Mouse (Mus musculus): Measurements from ENCODE around the gene Unc50.
A peak's percentile ranks its signal among the peaks of the same experiment; 100 is the strongest.

Gene Unc50

GRCm38 (mm10) chr1:37429366-37430296 lies at the start of gene Unc50, which contains the start of gene Coa5:
TSS of gene Unc50 (plus strand) at chr1:37430139.
TSS of gene Coa5 (minus strand) at chr1:37430103.
- peak; percentile 97 for DNase-seq (ENCODE audit: low spot score)

DNA sequence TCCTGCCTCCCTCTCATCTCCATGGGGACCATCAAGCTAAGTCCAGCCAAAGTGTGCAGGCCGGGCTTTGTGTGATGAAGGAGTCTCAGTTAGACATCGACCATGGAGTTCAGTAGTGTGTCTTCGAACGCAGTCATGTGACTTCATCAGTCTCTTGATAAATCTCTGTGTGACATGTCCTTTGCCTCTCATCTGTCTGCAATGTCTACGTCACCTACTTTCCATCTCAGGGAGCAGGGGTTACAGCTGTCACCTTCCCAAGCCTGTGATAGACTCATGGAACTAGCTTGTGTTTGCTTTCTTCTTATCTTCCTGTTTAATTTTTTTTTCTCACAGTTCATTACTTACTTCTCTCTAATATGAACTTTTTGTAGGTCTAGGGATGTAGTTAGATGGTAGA lies 49.0 kb upstream of the Unc50 start:
- no peak for DNase-seq (ENCODE audit: low spot score)

- DNase-seq (ENCODE audit: low spot score), result no peak
Observed at GRCm38 (mm10) chr1:37384304-37384703, 45.6 kb upstream of the Unc50 start.

- peak; percentile 18 for DNase-seq (ENCODE audit: low spot score)
Observed at GRCm38 (mm10) chr1:37386448-37386971, 43.4 kb upstream of the Unc50 start.

DNA sequence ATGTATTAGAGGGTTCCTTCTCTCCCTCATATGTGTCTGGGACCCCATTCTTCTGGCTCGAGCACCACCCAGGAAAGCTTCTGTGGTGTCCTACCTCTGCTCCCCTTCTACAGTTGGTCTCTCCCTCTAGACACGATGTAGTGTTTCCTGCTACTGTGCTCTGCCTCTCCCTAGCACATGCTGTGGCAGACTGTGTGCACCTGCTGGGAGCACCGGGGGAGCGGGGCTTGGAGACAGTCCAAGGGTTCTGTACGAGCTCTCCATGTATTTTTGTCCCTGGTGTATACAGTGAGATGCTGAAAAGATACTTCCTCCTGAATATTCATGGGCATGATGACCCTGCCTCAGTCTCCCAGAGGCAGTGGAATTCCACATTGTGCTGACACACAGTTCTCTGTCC lies 36.8 kb upstream of the Unc50 start:
- DNase-seq (ENCODE audit: low spot score), result no peak

- DNase-seq (ENCODE audit: low spot score), result no peak
Observed at GRCm38 (mm10) chr1:37396481-37396880, 33.5 kb upstream of the Unc50 start.

DNA sequence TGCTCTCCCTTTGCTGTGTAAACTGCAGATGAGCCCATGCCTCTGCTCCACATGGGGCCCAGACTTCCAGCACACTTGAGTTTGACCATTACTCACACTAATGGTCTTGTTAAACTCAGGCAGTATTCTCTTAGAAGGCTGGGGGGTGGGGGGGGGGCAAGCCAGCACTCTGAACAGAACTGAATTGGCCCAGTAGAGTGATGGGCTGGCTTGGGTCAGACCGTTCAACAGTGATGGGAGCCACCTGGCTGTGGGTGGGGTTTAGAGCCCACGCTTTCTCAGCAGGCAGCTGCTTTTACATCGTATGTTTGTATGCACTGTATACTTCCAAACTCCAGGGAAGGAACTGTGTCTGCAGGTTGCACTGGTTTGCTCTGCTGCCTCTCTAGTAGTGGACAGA lies 31.0 kb upstream of the Unc50 start:
- no peak for DNase-seq (ENCODE audit: low spot score)

GRCm38 (mm10) chr1:37399734-37400133 lies 30.2 kb upstream of the Unc50 start:
- no peak for DNase-seq (ENCODE audit: low spot score)

- DNase-seq (ENCODE audit: low spot score), result peak; percentile 70
Observed at GRCm38 (mm10) chr1:37401687-37402086, 28.3 kb upstream of the Unc50 start.

GRCm38 (mm10) chr1:37405137-37405536 lies 24.8 kb upstream of the Unc50 start:
- DNase-seq (ENCODE audit: low spot score), result no peak

DNA sequence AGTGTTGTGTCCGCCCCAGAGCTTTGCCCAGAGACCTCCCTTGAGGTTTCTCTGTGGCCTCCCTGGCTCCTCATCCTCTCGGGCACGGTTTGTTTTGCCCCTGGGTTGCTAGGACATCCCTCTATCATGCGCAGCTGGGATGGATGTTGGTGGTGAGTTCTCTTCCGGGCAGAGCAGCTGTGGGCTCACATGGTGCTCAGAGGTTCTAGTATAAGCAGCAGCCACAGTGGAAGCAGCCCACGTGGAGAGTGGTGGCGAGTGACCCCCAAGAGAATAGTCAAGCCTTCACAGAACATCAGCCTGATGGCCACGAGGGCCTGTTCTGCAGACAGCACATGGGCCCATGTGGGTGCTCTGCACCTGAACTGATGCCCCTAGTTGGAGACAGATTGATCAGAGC lies 22.7 kb upstream of the Unc50 start:
- no peak for DNase-seq (ENCODE audit: low spot score)

GRCm38 (mm10) chr1:37408059-37408458 lies 21.9 kb upstream of the Unc50 start:
- DNase-seq (ENCODE audit: low spot score), result no peak

GRCm38 (mm10) chr1:37408678-37409077 lies 21.3 kb upstream of the Unc50 start:
- no peak for DNase-seq (ENCODE audit: low spot score)

DNA sequence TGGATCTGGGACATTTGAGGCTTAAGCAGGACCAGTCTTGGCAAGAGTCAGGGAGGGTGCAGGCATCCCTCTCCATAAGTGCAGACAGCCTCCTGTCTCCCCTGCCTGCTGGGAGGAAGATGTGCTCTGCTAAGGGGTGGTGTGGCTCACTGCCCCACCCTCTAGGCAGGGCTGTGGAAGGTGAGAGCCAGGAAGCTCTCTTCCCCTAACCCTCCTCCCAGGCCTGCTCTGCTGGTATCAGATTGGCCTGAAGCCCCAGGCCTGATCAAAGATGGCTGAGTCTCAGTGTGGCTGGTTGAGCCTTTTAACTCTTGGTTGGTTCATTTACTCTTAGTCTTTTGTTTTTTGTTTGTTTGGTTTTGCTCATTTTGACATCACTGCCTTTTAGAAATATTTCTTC lies 20.3 kb upstream of the Unc50 start:
- no peak for DNase-seq (ENCODE audit: low spot score)

DNA sequence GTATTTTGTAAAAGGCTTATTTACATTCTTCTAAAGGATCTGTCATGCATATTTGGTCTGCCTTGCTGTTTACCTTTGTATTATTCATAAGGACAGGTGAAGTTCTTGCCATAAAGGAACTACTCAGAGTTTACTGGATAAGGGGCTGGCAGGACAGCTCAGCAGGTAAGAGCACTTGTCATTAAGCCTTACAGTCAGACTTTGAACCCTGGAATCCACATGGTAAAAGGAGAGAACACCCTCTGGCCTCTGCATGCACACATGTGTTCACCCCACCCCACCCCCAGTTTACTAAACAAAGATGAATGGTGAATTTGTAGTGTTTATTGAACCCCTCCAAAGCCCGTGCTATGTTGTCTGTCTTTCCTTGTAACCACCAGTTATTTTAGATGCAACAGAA lies 14.5 kb upstream of the Unc50 start:
- DNase-seq (ENCODE audit: low spot score), result no peak

DNA sequence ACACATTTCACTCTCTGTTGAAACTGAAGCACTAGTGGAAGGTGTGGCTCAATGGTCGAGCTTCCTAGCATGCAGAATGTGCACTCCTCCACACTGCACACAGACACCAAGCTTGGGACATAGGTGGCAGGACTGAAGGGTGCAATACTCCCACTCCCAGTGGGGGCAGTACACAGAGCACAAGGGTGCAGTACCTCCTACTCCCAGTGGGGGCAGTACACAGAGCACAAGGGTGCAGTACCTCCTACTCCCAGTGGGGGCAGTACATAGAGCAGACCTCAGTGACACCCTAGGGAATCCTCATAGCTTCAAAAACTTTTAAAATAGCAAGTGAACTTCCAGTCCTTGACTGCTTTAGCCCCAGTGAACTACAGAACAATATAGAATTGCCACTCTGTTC lies 10.5 kb upstream of the Unc50 start:
- peak; percentile 50 for DNase-seq (ENCODE audit: low spot score)

- DNase-seq (ENCODE audit: low spot score), result no peak
Observed at GRCm38 (mm10) chr1:37427144-37427875, 2.6 kb upstream of the Unc50 start.

DNA sequence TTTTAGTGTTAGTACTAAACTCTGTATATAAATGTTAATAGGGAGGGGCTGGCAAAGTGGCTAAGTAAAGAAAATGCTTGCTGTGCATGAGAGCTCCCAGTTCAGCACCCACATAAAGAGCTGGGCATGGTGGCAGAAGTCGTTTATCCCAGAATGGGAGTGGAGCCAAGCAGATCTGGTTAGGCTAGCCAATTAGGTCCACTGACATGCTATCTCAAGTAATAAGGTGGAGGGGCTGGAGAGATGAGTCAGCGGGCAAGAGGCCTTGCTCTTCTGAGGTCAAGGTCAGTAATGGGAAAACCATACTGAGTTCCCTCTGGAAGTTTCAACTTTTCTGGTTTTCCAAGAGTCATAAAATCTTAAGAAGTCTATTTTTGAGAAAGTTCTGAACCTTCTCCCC lies 1.0 kb upstream of the Unc50 start:
- DNase-seq (ENCODE audit: low spot score), result peak; percentile 52

- no peak for DNase-seq (ENCODE audit: low spot score)
Observed at GRCm38 (mm10) chr1:37430297-37430840, 430 bp downstream of the Unc50 start.

GRCm38 (mm10) chr1:37436419-37436818 lies 6.5 kb downstream of the Unc50 start:
- DNase-seq (ENCODE audit: low spot score), result no peak

DNA sequence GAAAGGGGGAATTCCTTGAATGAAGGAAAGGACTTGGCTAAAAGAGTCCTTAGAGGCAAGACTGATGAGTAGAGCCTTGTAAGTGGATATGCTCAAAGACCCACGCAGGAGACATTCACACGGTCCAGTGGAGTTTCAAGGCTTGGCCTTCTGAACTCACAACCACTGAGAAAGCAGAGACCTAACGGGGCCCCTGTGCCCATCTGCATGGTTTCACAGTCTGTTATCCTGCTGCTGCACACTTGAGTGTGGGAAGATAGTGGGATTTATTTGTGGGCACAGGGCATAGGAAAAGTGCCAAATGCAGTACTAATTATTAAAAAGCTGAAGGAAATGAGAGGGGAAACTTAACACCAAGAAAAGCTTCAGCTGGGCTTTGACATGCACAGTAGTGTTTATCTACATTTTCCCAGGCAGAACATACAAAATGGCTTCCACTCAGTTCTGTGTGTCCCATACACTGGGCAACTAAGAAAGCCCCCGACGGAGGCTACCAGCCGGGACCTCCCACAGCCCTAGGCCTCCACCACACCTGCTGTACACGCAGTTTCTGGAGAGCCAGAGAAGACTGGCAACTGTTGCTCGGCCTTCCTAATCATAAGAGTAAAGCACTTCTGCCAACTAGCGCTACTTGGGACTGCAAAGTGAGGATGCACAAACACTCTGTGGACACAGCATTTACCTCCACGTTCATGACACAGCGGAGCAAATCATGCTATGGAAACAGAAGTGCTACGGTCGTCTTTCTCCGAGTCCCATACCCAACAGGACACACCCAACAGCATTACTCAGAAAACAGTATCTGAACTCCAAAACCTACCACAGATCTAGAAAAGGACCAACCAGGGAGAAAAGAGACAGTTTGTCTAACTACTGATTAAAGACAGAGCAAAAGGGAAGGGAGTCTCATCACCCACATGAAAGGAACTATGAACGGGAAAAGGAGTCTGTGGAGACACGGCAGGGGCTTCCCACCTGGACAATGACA lies 13.2 kb downstream of the Unc50 start:
- DNase-seq (ENCODE audit: low spot score), result no peak
